Comparison of ENCODE assay signal across 2 mouse cellular contexts in the genomic region with DNA sequence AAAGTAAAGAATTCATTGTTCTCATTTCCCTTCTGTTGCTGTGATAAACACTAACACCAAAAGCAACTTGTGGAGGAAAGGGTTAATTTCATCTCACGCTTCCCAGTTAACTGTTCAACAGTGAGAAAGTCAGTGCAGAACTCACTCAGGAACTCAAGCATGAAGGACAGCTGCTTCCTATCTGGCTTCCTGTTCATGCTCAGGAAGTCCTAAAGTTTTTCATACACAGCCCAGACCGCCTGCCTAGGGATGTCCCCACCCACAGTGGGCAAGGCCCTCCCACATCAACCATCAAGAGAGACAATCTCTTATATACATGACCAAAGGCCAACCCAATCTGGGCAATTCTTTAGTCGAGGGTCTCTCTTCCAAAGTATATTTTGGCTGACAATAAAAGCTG.
TF ChIP-seq lines count a peak whose summit lies in the region.

No protein-coding gene starts in this region.

TF ChIP-seq in CH12.LX, 34 proteins besides CTCF, POLR2A, EP300 and RAD21 (continued from another document):
- no peak for TF ChIP-seq JUND (conservative IDR thresholded peaks at IDR 0.05; ENCODE audit: low read depth, low read length)

TF ChIP-seq in ES-E14, 5 proteins besides CTCF, POLR2A, EP300 and RAD21 (continued from another document):
- TF ChIP-seq HCFC1 (IDR thresholded peaks at IDR 0.05; ENCODE audit: borderline replicate concordance, insufficient read depth, low read length): no peak
